Mouse (Mus musculus) mouse trophoblast stem cell (cell line): Measurements from ENCODE around the gene 4930438A08Rik.
"Not testable (repeated sequence)": the region's sequence is repeated elsewhere in the genome, so short reads cannot be mapped to it uniquely, and the experiment has no call there.

ENCODE experiments used
- in situ Hi-C, 2 experiments: fragments of 300-500 bp; cut with MseI, MboI; formaldehyde crosslinking; loops; 2 replicates in 1 of 2; 3 replicates in 1 of 2; pipeline ENCODE4 v1.15.1; 2025

The 4930438A08Rik gene

DNA sequence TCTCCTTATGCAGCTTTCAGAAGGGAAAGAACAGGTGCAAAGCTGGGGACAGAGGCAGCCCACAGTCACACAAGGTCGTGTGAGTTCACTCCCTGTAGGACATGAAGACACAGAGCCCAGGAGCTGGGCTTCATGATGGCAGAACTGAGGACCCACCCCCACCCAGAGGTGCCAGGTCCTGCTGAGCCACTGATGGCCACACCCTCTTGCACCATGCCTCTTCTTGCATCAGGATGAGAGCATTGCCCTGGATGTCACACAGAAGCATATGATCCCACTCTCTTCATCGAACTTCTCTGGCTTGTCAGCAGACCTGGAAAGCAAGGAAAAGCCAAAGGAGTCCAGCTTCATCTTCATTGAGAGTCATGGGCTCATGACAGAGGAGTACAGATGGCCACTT lies at the start of gene 4930438A08Rik:
Gene 4930438A08Rik (plus strand): TSS at position 228 of the 400 bp plus-strand sequence.
- in situ Hi-C loops: no loop called here

DNA sequence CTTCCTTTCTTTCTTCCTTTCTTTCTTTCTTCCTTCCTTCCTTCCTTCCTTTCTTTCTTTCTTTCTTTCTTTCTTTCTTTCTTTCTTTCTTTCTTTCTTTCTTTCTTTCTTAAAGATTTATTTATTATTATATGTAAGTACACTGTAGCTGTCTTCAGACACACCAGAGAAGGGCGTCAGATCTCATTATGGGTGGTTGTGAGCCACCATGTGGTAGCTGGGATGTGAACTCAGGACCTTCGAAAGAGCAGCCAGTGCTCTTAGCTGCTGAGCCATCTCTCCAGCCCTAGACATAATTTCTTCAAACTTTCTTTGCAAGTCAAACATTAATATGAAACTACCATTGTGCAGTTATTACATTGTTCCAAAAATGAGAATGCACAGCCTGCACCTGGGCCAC lies 49.7 kb upstream of the 4930438A08Rik start:
- in situ Hi-C loops: loop anchor here (5.0 kb wide), 2 partner anchors 43 to 48 kb away; no protein-coding TSS in a partner anchor

DNA sequence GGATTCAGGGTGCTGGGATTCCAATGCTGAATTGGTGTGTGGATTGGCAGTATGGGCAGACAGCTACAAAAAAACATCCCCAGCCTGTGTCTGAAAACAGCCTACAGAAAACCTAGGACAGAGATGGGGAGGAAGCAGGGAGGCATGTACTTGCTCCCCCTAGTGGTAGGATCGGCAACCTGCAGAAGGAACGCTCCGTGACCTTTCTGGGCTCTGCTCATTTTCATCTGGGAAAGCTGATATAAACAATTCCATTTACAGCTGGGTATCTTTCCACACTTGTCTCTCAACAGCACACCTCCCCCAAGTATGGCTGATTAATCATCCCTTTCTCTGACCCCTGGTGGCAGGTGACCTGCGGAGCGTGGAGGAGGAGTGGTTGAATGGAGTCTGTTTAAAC lies 48.9 kb upstream of the 4930438A08Rik start:
- in situ Hi-C loops: loop anchor here in 1 of 2 experiments (5.0 kb wide), 1 partner anchor 48 kb away; no protein-coding TSS in a partner anchor

DNA sequence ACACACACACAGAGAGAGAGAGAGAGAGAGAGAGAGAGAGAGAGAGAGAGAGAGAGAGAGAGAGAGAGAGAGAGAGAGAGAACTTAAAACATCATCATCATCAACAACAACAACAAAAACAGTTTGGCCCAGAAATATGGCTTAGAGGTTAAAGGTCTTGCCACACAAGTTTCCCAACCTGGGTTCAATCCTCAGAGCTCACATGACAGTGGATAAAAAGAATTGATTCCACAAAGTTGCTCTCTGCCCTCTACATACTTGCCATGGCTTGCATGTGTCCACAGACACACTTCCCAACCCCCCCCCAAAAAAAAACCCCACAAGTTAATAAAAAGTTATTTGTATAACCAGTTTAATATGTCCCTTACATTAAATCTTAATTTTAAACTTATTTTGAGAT lies 48.2 kb upstream of the 4930438A08Rik start:
- in situ Hi-C loops: loop anchor here in 1 of 2 experiments (5.0 kb wide), 1 partner anchor 49 kb away; no protein-coding TSS in a partner anchor

DNA sequence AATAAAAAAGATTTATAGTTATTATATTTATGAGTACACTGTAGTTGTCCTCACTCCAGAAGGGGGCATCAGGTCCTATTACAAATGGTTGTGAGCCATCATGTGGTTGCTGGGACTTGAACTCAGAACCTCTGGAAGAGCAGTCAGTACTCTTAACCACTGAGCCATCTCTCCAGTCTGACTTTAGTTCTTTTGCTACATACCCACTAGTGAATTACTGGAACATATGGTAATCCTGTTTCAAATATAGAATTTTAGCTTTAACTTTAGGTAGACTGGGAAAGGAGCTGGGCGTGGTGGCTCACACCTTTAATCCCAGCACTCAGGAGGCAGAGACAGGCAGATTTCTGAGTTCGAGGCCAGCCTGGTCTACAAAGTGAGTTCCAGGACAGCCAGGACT lies 46.6 kb upstream of the 4930438A08Rik start:
- in situ Hi-C loops: loop anchor here in 1 of 2 experiments (5.0 kb wide), 1 partner anchor 51 kb away; no protein-coding TSS in a partner anchor

DNA sequence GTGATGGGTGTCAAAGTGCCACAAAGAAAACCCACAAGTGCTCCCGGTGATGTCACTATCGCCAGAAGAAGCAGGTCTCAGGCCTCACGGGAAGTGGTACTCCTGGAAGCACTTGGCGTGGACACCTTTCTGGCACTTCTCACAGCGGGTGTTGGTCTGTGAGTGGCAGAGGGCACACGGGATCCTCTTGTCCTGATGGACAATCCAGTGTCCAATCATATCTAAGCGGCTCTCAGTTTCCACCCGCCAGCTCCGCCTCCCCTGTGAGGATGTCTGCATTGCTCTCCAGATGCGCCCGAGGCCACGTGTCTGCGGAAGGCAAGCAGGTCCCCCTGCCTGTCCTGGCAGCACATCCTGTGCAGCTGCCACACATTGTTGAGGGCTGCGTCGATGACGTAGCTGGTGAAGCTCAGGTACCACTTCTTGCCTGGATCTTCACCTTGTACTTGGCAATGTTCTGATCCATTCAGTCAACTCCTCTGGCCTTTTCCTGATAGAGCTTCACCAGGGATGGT lies 44.1 kb upstream of the 4930438A08Rik start:
- in situ Hi-C loops: no loop called here

DNA sequence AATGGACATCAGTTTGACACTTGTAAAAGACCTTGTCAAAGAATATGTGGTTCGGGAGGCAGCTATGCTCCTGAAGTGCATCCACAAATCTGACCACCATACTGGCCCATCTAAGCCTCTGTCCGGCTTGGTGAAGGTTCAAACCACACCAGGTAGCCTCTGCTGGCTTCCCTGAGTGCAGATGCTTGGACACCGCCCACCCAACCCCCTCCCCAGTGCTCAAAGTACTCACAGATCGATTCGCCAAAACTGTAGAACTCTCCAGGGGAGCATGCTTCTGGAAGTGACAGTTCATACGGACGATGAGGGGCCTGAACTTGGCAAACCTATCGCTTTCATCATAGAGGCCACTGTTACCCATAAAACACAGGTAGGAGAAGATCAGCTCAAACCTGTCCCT lies 43.4 kb upstream of the 4930438A08Rik start:
- in situ Hi-C loops: no loop called here

DNA sequence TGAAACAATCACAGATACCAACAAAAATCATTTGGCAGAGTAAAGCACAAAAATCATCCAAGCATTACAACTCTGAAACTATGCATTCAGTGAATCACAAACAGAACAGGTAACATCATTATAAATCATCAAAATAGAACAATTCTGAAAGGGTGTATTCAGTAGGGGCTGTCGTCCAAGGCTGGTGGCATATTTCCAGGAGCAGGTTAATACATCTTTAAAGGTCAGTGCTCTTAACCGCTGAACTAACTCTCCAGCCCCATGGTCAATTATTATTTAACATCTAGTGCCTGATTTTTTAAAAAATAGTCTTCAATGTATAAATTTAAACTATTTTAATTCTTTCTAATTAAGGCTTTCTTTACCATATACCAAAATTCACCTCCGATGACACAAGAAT lies 40.0 kb upstream of the 4930438A08Rik start:
- in situ Hi-C loops: not testable (repeated sequence)

DNA sequence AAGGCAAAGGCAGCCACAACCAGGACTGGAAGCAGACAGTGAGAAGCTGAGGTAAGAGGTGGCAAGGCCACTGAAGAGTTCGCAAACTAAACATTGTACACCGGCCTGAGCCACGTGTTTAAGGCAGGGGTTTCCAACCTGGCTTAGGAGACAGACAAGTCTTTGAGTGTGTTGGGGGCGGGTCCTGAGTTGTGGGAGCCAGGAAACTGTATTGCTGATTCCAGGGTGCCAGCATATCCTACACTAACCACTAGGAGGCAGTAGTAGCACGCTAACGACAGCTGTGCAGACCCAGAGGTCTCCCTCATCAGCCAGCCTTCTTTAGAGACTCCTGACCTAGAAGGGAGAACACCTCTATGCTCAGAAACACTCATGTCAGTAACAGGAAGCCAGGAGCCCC lies 39.4 kb upstream of the 4930438A08Rik start:
- in situ Hi-C loops: no loop called here

DNA sequence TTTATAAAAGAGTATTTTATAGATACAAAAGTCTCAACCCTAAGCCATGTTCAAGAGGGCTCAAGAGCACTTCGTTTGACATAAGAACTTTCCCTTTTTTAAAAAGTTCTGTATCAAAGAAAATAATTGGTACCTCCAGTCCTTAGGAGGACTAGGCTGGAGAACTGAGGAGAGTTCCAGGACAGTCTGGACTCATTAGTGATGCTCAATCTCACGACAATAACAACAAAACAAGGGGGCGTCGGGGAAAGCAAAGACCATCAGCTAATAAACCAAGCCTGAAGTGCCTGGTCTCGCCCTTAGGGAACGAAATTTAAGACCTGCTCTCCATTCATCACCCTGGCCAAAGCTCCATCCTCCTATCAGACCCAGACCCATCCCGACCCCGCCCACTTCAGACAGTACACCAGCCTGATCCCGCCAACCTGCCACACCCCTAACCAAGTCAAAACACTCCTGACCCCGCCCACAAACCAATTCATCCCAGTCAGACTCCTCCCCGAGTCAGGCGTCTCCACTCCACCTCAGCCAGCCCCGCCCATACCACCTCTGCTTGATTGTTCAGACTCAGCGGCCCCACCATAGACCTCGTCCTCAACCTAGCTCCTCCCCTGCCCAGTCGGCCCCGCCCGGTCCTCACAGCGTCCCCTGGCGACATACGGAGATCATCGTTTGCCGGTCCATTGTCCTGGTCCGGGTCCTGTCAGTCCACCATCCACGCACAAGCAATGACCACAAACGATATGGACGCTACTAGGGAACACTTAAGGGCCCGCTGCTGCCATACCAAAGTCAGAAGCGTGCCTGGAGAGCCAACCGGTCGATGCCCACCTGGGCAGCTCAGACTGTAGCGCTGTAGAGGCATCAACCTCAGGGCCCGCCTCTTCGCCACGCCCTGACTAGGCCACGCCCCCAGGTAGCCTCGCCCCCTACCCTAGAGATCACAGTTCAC lies 35.5 kb upstream of the 4930438A08Rik start:
- in situ Hi-C loops: no loop called here

DNA sequence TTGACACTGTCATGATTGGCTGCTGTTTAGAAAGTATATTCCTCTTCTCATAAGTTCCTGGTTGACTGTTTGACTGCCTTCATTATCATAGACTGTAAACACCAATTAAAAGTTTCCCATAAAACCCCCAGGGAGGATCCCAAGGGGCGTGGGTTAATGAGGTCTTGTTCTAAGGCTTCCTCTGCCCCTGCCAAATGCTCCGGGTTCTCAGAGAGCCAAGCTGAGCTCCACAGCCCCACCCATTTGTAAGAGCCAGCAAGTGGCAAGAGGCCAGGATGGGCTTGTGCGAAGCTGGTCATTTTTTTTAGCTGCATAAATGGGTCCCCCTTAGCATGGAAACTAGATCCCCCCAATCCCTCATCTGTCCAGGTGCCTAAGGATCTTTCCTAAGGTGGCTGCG lies 27.3 kb upstream of the 4930438A08Rik start:
- in situ Hi-C loops: no loop called here

DNA sequence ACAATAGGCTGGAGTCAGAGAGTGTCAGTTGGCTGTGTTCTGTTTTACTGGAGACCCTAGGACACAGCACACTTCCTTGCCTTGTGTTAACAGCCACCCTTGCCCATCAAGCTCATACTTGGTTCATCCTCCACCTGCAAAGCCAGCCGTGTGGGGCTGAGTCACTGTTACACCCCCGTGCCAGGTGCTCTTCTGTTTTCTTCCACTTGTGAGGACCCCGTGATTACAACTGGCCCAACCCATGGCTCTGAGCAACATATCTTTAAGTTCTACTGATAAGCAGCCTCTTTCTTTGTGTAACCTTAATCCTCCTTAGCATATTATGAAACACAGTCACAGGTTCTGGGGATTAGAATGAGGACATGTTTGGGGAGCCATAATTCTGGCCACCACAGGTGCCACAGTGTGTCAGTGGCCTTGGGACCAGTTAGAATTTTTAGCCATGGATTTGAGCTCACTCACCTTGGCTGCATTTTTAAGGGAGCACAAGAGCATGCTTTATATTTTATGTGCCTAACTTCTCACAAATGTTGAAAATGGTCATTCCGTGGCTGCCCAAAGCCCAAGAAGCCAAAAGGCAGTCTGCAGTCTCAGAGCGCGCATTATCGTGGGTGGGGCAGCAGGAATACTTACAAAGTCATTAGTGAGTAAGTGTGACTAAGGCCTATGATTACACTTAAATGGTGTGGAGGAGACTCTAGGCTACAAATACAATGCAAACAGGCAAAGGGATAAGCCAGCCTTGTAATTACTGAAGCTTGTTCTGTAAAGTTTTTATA lies 25.2 kb upstream of the 4930438A08Rik start:
- in situ Hi-C loops: no loop called here

DNA sequence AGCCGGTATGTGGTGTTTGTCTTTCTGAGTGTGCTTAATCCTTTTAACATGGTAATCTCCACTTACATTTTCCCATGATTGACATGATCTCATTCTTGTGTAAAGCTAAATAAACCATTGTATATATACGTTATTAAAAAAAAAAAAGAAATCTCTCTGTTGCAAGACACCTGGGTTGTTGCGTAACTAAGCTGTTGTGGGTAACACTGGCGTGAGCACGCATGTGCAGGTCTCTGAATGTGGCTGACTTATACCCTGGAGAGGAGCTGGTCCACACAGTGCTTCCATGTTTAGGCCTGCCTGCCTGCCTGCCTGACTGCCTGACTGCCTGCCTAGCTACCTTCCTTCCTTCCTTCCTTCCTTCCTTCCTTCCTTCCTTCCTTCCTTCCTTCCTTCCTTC lies 24.0 kb upstream of the 4930438A08Rik start:
- in situ Hi-C loops: no loop called here

DNA sequence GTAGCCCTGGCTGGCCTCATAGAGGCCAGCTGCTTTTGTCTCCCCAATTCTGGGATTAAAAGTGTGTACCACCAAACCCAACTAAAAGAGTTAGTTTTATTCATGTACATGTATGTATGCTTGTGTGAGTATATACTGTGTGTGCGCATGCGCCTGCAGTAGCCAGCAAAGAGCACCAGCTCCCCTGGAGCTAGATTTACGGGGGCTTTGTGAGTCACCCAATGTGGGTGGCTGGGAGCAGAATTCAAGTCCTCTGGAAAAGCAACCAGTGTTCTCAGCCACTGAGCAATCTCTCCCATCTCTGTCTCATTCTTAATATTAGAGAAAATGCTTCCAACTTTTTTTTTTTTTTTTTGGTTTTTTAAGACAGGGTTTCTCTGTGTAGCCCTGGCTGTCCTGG lies 20.2 kb upstream of the 4930438A08Rik start:
- in situ Hi-C loops: no loop called here

DNA sequence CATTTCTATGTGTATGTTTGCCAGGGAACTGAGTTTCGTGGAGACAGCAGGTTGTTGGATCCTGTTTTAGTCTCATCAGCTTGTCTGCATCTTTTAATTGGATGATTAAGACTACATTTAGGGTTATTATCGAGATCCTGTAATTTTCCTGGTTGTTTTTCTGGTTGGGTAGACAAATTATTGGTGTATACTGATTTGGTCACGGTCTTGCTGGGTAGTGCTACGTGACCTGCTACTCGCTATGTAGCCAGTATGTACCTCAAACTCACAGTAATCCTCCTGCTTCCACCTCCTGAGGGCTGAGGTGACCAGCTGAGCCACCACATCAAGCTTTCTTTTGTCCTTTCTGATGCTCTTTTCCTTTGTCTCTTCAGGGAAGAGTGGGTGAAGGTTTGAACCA lies 16.8 kb upstream of the 4930438A08Rik start:
- in situ Hi-C loops: loop anchor here in 1 of 2 experiments (5.0 kb wide), 1 partner anchor 34 kb away; no protein-coding TSS in a partner anchor

DNA sequence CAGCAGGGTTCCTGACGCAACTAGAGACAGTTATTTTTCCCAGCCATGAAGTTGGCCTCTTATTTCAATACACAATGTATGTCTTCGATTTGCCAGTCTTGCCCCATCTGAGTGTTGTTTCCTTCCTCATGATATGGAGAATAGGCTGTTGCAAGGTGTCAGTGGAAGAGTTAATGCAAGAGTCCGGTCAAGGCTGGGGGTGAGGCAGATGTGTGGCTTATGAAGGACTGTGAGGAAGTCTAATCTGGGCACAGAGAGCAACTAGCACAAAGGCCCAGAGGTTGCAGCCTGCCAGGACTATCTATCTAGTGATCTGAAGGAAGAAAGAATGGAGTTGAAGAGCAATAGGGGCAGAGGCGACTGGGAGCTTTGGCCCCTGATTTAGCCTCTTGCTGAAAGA lies 14.4 kb upstream of the 4930438A08Rik start:
- in situ Hi-C loops: no loop called here

DNA sequence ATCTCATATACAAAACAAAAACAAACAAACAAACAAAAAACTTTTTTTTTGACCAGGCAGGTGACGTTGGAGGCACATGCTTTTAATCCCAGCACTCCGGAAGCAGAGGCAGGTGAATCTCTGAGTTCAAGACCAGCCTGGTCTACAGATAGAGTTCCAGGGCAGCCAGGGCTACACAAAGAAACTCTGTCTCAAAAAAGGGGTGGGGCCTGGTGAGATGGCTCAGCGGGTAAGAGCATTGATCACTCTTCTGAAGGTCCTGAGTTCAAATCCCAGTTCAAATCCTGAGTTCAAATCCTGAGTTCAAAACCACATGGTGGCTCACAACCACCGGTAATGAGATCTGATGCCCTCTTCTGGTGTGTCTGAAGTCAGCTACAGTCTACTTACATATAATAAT lies 12.8 kb upstream of the 4930438A08Rik start:
- in situ Hi-C loops: no loop called here

DNA sequence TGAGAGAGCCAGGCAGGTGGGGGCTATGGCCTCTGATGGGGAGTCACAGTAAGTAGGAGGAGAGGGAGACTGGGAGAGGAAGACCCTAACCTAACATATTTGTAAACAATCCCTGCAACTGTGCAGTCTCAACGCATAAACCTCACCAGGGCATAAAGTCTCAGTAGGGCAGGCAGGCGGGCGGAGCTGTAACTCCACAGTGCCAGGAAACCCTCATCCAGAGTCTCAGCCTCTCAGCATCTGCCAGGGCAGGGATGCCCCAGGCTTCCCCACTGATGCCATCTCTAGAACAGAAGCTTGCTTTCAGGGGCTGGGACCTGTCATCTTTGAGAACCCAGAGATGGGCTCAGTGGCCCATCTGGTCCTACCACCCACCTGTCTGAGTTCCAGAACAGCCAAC lies 12.3 kb upstream of the 4930438A08Rik start:
- in situ Hi-C loops: no loop called here

DNA sequence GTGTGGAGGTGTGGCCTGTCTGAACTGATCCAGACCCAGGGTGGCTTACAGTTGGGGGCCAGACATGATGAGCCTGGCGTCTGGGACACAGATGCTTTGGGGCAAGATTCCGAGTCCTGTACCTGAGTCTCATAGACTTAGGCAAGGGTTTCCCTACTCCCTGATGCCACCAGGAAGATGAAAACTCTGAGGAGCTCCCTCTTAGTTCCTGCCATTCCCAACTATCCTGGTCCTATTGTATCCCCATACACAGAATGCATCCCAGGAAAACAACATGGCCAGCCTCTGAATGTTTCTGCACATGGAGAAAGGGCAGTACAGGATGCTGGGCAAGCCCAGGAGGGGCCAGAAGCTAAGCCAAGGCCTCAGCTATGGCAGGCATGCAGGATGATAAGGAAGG lies 11.1 kb upstream of the 4930438A08Rik start:
- in situ Hi-C loops: no loop called here

DNA sequence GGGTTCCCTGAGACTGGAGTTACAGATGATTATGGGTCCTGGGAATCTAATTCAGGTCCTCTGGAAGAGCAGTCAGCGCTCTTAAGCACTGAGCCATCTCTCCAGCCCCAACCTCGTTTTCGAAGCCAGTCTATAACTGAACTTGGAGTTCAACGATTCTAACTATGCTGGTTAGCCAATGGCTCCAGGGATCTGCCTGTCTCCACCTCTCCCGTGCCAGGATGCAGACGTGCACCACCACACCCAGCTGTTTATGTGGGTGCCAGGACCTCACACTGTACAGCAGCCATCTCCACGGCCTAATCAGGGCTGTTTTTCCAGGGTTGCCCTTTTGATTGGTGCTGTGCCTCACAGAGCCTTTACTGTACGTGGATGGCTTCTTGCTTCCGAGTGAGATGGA lies 10.1 kb upstream of the 4930438A08Rik start:
- in situ Hi-C loops: no loop called here

DNA sequence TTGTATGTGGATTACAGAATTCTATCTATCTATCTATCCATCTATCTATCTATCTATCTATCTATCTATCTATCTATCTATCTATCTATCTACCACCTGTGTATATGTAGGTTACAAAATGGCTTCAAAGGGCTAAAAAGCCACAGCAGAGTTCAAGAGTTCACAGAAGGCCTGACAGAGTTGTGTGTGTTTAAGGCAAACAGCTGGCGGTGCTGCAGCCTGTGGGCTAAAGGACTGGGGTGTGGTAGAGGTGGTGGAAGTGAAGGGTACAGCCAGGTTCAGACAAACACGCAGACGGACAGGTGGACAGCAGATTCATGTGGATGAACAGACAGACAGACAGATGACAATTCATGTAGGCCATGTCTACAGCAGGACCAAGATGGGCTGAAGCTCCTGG lies 6.3 kb upstream of the 4930438A08Rik start:
- in situ Hi-C loops: no loop called here

DNA sequence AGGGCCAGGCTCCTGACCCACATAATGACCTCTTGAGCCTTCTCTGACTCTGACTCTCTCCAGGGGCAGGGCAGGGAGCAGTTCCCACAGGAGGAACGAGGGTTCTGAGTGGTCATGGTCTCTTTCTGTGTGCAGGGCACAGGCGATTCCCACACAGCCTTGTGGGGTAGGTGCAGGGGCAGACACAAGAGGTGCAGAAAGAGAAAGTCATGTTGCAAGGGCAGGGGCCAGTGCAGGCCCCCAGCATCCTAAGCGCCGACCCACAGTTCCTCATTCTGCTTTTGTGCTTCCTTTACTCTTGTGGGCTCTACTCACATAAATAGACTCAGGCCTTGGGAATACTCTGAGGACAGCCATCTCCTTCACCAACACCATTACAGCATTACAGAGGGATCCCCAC lies 1.2 kb downstream of the 4930438A08Rik start:
- in situ Hi-C loops: no loop called here
